Mouse (Mus musculus): ENCODE data around the gene Erich2. TPM values are rescaled to one million over a fixed set of nuclear protein-coding genes. Genes with fewer than 3 reads are reported as not detected.

Erich2 gene
- polyA plus RNA-seq, 1 experiment from 2014 or later: 3.2 TPM

DNA sequence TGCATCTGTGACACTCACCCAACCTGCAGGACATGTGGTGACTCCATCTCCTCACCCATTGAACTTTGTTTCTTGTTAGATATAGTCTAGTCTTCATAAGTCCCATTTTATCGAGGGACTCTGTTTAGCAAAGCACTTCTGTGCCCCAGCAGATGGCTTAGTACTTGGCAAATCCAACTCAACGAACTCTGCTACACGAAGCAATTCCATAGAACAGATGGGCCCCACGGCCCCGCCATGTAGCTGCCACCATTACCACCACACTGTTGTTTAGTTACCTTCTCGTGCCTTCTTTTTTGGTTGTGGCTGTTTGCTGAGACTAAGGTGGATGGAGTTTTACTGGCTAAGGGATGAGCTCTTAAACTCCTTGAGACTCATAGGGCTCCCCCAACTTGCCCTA, 79.6 kb downstream of the Erich2 start:
- Histone ChIP-seq H3K4me3 (replicated peaks) (no peak overlapping the region), H3K9me3 (no peaks in the 10 kb centered on the region), H3K9ac (replicated peaks) (no peak overlapping the region), H3K27me3 (no peaks in the 10 kb centered on the region), H3K4me1 (replicated peaks) (peaks cover 8% of the 10 kb centered on the region), H3K27ac (no peak overlapping the region), H3K36me3 (peaks cover 19% of the 10 kb centered on the region), H3K4me2 (replicated peaks) (no peak overlapping the region)
- ATAC-seq: no peak
- 86% methylated on average over 6 of the region's 6 CpGs for WGBS

Other genes starting within 250 kb of the Erich2 start
- 11.1 and 18.1 TPM in 2 replicates for gene Sp5, start 33.9 kb upstream of the Erich2 start, polyA plus RNA-seq (2015; fragmentation: Nextera tagmentation; extraction: Ambion mirVana)
- 60.2 and 63.2 TPM in 2 replicates for gene Gad1, start 44.3 kb downstream of the Erich2 start, polyA plus RNA-seq (2015; fragmentation: Nextera tagmentation; extraction: Ambion mirVana)
- 123 and 125 TPM in 2 replicates for gene Gorasp2, start 152.8 kb downstream of the Erich2 start, polyA plus RNA-seq (2015; fragmentation: Nextera tagmentation; extraction: Ambion mirVana)
- gene Gm26558, start 153.3 kb downstream of the Erich2 start, polyA plus RNA-seq (2015; fragmentation: Nextera tagmentation; extraction: Ambion mirVana): 2.7 and 3.4 TPM in 2 replicates